Mouse (Mus musculus): ENCODE measurements at regions not wholly inside any gene's neighbourhood (a gene's known extent, or its start where the extent isn't known, plus 50 kb on each side); places are given as distances from the start of the nearest gene placed in this dataset.

GRCm38 (mm10) chr12:26936696-26937458 lies 405.5 kb downstream of the Sox11 start:
- DNase-seq = no peak
- no peak overlapping the region for H3K27ac ChIP-seq
- no peak overlapping the region for H3K9ac ChIP-seq
- 58% methylated on average over 5 of the region's 5 CpGs for WGBS (ENCODE audit: insufficient replicate concordance)
- H3K36me3 ChIP-seq = no peaks in the 10 kb centered on the region
- H3K4me3 ChIP-seq (replicated peaks) = no peak overlapping the region
- H3K9me3 ChIP-seq (replicated peaks) = no peaks in the 10 kb centered on the region
- H3K4me2 ChIP-seq = no peak overlapping the region
- no peaks in the 10 kb centered on the region for H3K27me3 ChIP-seq
- no peaks in the 10 kb centered on the region for H3K4me1 ChIP-seq (replicated peaks)
- no peak for ATAC-seq (ENCODE audit: low read depth)

- DNase-seq (no peak), ATAC-seq (ENCODE audit: low read depth) (no peak)
- Histone ChIP-seq H3K27me3 (no peaks in the 10 kb centered on the region), H3K9ac (no peak overlapping the region), H3K9me3 (replicated peaks) (no peaks in the 10 kb centered on the region), H3K27ac (no peak overlapping the region), H3K4me2 (no peak overlapping the region), H3K36me3 (no peaks in the 10 kb centered on the region), H3K4me3 (replicated peaks) (no peak overlapping the region), H3K4me1 (replicated peaks) (no peaks in the 10 kb centered on the region)
- WGBS (ENCODE audit: insufficient replicate concordance) = 54% methylated on average over 7 of the region's 7 CpGs
Measured at GRCm38 (mm10) chr12:26930155-26930867, 412.1 kb downstream of the Sox11 start.

- no peak for ATAC-seq (ENCODE audit: low read depth)
- WGBS (ENCODE audit: insufficient replicate concordance) = 68% methylated on average over 1 of the region's 1 CpGs
- no peak overlapping the region for H3K27ac ChIP-seq
Measured at GRCm38 (mm10) chr12:26906126-26906525, 436.2 kb downstream of the Sox11 start.

GRCm38 (mm10) chr12:26903894-26904272 lies 434.9 kb downstream of the Cmpk2 start:
- no peak for DNase-seq
- no peak overlapping the region for H3K4me3 ChIP-seq (replicated peaks)
- no peak overlapping the region for H3K9ac ChIP-seq
- H3K27me3 ChIP-seq = no peaks in the 10 kb centered on the region
- H3K36me3 ChIP-seq = no peaks in the 10 kb centered on the region
- no peak overlapping the region for H3K27ac ChIP-seq
- no peak for ATAC-seq (ENCODE audit: low read depth)
- 34% methylated on average over 2 of the region's 2 CpGs for WGBS (ENCODE audit: insufficient replicate concordance)
- H3K4me2 ChIP-seq = no peak overlapping the region
- H3K4me1 ChIP-seq (replicated peaks) = no peaks in the 10 kb centered on the region
- H3K9me3 ChIP-seq (replicated peaks) = no peaks in the 10 kb centered on the region

More at GRCm38 (mm10) chr12:26906126-26906525, 436.2 kb downstream of the Sox11 start:
- Histone ChIP-seq H3K4me3 (replicated peaks) (no peak overlapping the region), H3K4me1 (replicated peaks) (no peaks in the 10 kb centered on the region), H3K9ac (no peak overlapping the region), H3K4me2 (no peak overlapping the region), H3K36me3 (no peaks in the 10 kb centered on the region), H3K9me3 (replicated peaks) (no peaks in the 10 kb centered on the region), H3K27me3 (no peaks in the 10 kb centered on the region)
- no peak for DNase-seq

- H3K27ac ChIP-seq = no peak overlapping the region
- ATAC-seq (ENCODE audit: low read depth) (no peak), DNase-seq (no peak)
- H3K4me1 ChIP-seq (replicated peaks) = no peaks in the 10 kb centered on the region
- no peak overlapping the region for H3K9ac ChIP-seq
- H3K27me3 ChIP-seq = no peaks in the 10 kb centered on the region
- no peak overlapping the region for H3K4me3 ChIP-seq (replicated peaks)
- H3K9me3 ChIP-seq (replicated peaks) = no peaks in the 10 kb centered on the region
- H3K36me3 ChIP-seq = no peaks in the 10 kb centered on the region
- WGBS (ENCODE audit: insufficient replicate concordance) = 38% methylated on average over 23 of the region's 23 CpGs
- no peak overlapping the region for H3K4me2 ChIP-seq
Measured at GRCm38 (mm10) chr12:26903073-26903893, 434.3 kb downstream of the Cmpk2 start.

GRCm38 (mm10) chr12:26891190-26891589 lies 422.2 kb downstream of the Cmpk2 start:
- Histone ChIP-seq H3K4me3 (replicated peaks) (no peak overlapping the region), H3K36me3 (no peaks in the 10 kb centered on the region), H3K4me1 (replicated peaks) (no peaks in the 10 kb centered on the region), H3K9me3 (replicated peaks) (no peaks in the 10 kb centered on the region), H3K27me3 (no peaks in the 10 kb centered on the region), H3K4me2 (no peak overlapping the region), H3K27ac (no peak overlapping the region), H3K9ac (no peak overlapping the region)
- ATAC-seq (ENCODE audit: low read depth) (no peak), DNase-seq (no peak)
- 52% methylated on average over 4 of the region's 4 CpGs for WGBS (ENCODE audit: insufficient replicate concordance)

GRCm38 (mm10) chr12:26886635-26887014 lies 417.6 kb downstream of the Cmpk2 start:
- 64% methylated on average over 7 of the region's 7 CpGs for WGBS (ENCODE audit: insufficient replicate concordance)
- Histone ChIP-seq H3K4me3 (replicated peaks) (no peak overlapping the region), H3K36me3 (no peaks in the 10 kb centered on the region), H3K9me3 (replicated peaks) (no peaks in the 10 kb centered on the region), H3K9ac (no peak overlapping the region), H3K4me2 (no peak overlapping the region), H3K27me3 (no peaks in the 10 kb centered on the region), H3K4me1 (replicated peaks) (no peaks in the 10 kb centered on the region), H3K27ac (no peak overlapping the region)
- ATAC-seq (ENCODE audit: low read depth) = no peak
- no peak for DNase-seq

GRCm38 (mm10) chr12:26885831-26886634 lies 417.0 kb downstream of the Cmpk2 start:
- no peaks in the 10 kb centered on the region for H3K27me3 ChIP-seq
- H3K4me3 ChIP-seq (replicated peaks) = no peak overlapping the region
- no peak overlapping the region for H3K4me2 ChIP-seq
- DNase-seq (no peak), ATAC-seq (ENCODE audit: low read depth) (no peak)
- 46% methylated on average over 12 of the region's 12 CpGs for WGBS (ENCODE audit: insufficient replicate concordance)
- H3K9ac ChIP-seq = no peak overlapping the region
- H3K4me1 ChIP-seq (replicated peaks) = no peaks in the 10 kb centered on the region
- no peak overlapping the region for H3K27ac ChIP-seq
- H3K9me3 ChIP-seq (replicated peaks) = no peaks in the 10 kb centered on the region
- no peaks in the 10 kb centered on the region for H3K36me3 ChIP-seq

GRCm38 (mm10) chr12:26885083-26885482 lies 416.1 kb downstream of the Cmpk2 start:
- Histone ChIP-seq H3K9ac (no peak overlapping the region), H3K4me1 (replicated peaks) (no peaks in the 10 kb centered on the region), H3K4me3 (replicated peaks) (no peak overlapping the region), H3K27me3 (no peaks in the 10 kb centered on the region), H3K9me3 (replicated peaks) (no peaks in the 10 kb centered on the region), H3K4me2 (no peak overlapping the region), H3K36me3 (no peaks in the 10 kb centered on the region), H3K27ac (no peak overlapping the region)
- WGBS (ENCODE audit: insufficient replicate concordance) = 64% methylated on average over 3 of the region's 3 CpGs
- ATAC-seq (ENCODE audit: low read depth) = no peak
- DNase-seq = no peak

- Histone ChIP-seq H3K27me3 (no peaks in the 10 kb centered on the region), H3K9me3 (replicated peaks) (no peaks in the 10 kb centered on the region), H3K4me3 (replicated peaks) (no peak overlapping the region), H3K27ac (no peak overlapping the region), H3K4me2 (no peak overlapping the region), H3K4me1 (replicated peaks) (no peaks in the 10 kb centered on the region), H3K9ac (no peak overlapping the region), H3K36me3 (no peaks in the 10 kb centered on the region)
- no peak for DNase-seq
- no peak for ATAC-seq (ENCODE audit: low read depth)
- 49% methylated on average over 5 of the region's 5 CpGs for WGBS (ENCODE audit: insufficient replicate concordance)
Measured at GRCm38 (mm10) chr12:26884156-26884555, 415.2 kb downstream of the Cmpk2 start.

GRCm38 (mm10) chr12:26877691-26878121 lies 408.7 kb downstream of the Cmpk2 start:
- Histone ChIP-seq H3K9me3 (replicated peaks) (no peaks in the 10 kb centered on the region), H3K4me2 (no peak overlapping the region), H3K27ac (no peak overlapping the region), H3K4me3 (replicated peaks) (no peak overlapping the region), H3K4me1 (replicated peaks) (no peaks in the 10 kb centered on the region), H3K9ac (no peak overlapping the region), H3K36me3 (no peaks in the 10 kb centered on the region), H3K27me3 (no peaks in the 10 kb centered on the region)
- ATAC-seq (ENCODE audit: low read depth) (no peak), DNase-seq (no peak)
- 51% methylated on average over 2 of the region's 2 CpGs for WGBS (ENCODE audit: insufficient replicate concordance)

Measured in liver, embryonic 13.5 days (tissue).